In genomic region chr5:50034900-50035514, GRCm38 (mm10) we compare ENCODE assay signal across 18 mouse cellular contexts. TPM values are rescaled to one million over a fixed set of nuclear protein-coding genes. Genes with fewer than 3 reads are reported as not detected.
DNase-seq lines count a peak whose midpoint lies in the region; ATAC-seq lines count a peak whose summit lies in the region.
"Had no signal": no experiment of that assay in that cellular context is flagged by ENCODE, and none has a peak within 500 bp of the region (broad histone marks: within the 10 kb centered on the region; RNA-seq: fewer than 3 reads in every experiment).

No protein-coding gene starts in this region.

- no peak for ATAC-seq in heart, embryonic 16.5 days (replicated peaks; ENCODE audit: extremely low read depth, insufficient read depth, low FRiP score)
- no peak for ATAC-seq in heart, embryonic 12.5 days (ENCODE audit: insufficient number of reproducible peaks, low FRiP score)
- peak; percentile 25; the same call in 1 of the 2 replicates for ATAC-seq in granulocyte monocyte progenitor cell, adult 5-6 weeks (replicated peaks; ENCODE audit: poor library complexity, severe bottlenecking)
- ATAC-seq: CD4-positive, CD25-positive, alpha-beta regulatory T cell, adult 4 months; lung, postnatal 0 days had no signal

- H3K27ac ChIP-seq in heart, embryonic 16.5 days (ENCODE audit: low read length) = peak overlapping the region; percentile 84
- no peak overlapping the region for H3K27ac ChIP-seq in heart, embryonic 12.5 days (ENCODE audit: poor library complexity, severe bottlenecking)
- H3K27ac ChIP-seq: hindbrain, embryonic 13.5 days; intestine, embryonic 15.5 days; left cerebral cortex, adult 2 months; limb, embryonic 10.5 days; liver, embryonic 14.5 days had no signal

- no peaks in the 10 kb centered on the region for H3K27me3 ChIP-seq in heart, embryonic 16.5 days (ENCODE audit: control insufficient read depth, insufficient read depth, low read length)
- no peaks in the 10 kb centered on the region for H3K27me3 ChIP-seq in heart, embryonic 12.5 days (replicated peaks)
- H3K27me3 ChIP-seq: hindbrain, embryonic 13.5 days; intestine, embryonic 15.5 days had no signal

- peak; percentile 46 for DNase-seq in kidney, adult 18-20 months
- peak; percentile 40 for DNase-seq in kidney, postnatal 10 days
- no peak for DNase-seq in thymus, postnatal 10 days (ENCODE audit: low spot score in 2 of 2)
- no peak for DNase-seq in embryo, embryonic 11 days
- DNase-seq: thymus, postnatal 4 days had no signal

- no peak overlapping the region for H3K4me2 ChIP-seq in heart, embryonic 16.5 days (ENCODE audit: low read depth, low read length)
- no peak overlapping the region for H3K4me2 ChIP-seq in heart, embryonic 12.5 days
- H3K4me2 ChIP-seq: hindbrain, embryonic 13.5 days; intestine, embryonic 15.5 days; midbrain, embryonic 11.5 days had no signal

- H3K4me1 ChIP-seq in heart, embryonic 16.5 days (ENCODE audit: control insufficient read depth, insufficient read depth, low read length) = peaks cover 49% of the 10 kb centered on the region
- peaks cover 40% of the 10 kb centered on the region for H3K4me1 ChIP-seq in heart, embryonic 12.5 days (replicated peaks)

- H3K36me3 ChIP-seq in heart, embryonic 16.5 days (ENCODE audit: control insufficient read depth, insufficient read depth) = no peaks in the 10 kb centered on the region
- no peaks in the 10 kb centered on the region for H3K36me3 ChIP-seq in heart, embryonic 12.5 days
- H3K36me3 ChIP-seq: G1E; hindbrain, embryonic 13.5 days; intestine, embryonic 15.5 days had no signal

- WGBS in heart, embryonic 16.5 days = 86% methylated on average over 8 of the region's 8 CpGs
- 84% methylated on average over 8 of the region's 8 CpGs for WGBS in heart, embryonic 12.5 days

- no peak overlapping the region for H3K9ac ChIP-seq in heart, embryonic 16.5 days (ENCODE audit: low read length)
- H3K9ac ChIP-seq in heart, embryonic 12.5 days = no peak overlapping the region
- H3K9ac ChIP-seq: hindbrain, embryonic 13.5 days; intestine, embryonic 15.5 days; liver, embryonic 14.5 days had no signal

- no peak overlapping the region for H3K4me3 ChIP-seq in heart, embryonic 16.5 days (ENCODE audit: low read length)
- no peak overlapping the region for H3K4me3 ChIP-seq in heart, embryonic 12.5 days
- H3K4me3 ChIP-seq: gastrocnemius, adult 2 months; hindbrain, embryonic 13.5 days; intestine, embryonic 15.5 days; left cerebral cortex, adult 2 months; limb, embryonic 10.5 days had no signal

- H3K9me3 ChIP-seq in heart, embryonic 16.5 days (replicated peaks; ENCODE audit: control insufficient read depth, low read length) = no peaks in the 10 kb centered on the region
- H3K9me3 ChIP-seq in heart, embryonic 12.5 days (replicated peaks) = no peaks in the 10 kb centered on the region
- H3K9me3 ChIP-seq: G1E; hindbrain, embryonic 13.5 days; intestine, embryonic 15.5 days; limb, embryonic 10.5 days had no signal

RNA-seq across cellular contexts. Expression of gene Adgra3, which starts 23.8 kb away (rescaled TPM):
- 9.8 and 14.5 TPM in 2 replicates for polyA plus RNA-seq in heart, embryonic 16.5 days (2015; fragmentation: Nextera tagmentation; extraction: Ambion mirVana)
- polyA plus RNA-seq in heart, embryonic 12.5 days (2016; fragmentation: Nextera tagmentation; extraction: Ambion mirVana) = 25.1 and 28.1 TPM in 2 replicates
- 6.0 and 7.6 TPM in 2 replicates for total RNA-seq in granulocyte monocyte progenitor cell, adult 5-6 weeks (2014; fragmentation: Nextera tagmentation)
- total RNA-seq in granulocyte monocyte progenitor cell, adult 5-6 weeks (2017) = 5.5 and 43.9 TPM in 2 replicates
- polyA plus RNA-seq: CD4-positive, CD25-positive, alpha-beta regulatory T cell, adult 4 months; G1E had no signal

Comparison
In these comparisons a context has a peak if more than half of its experiments do, and no peak if none do; other contexts are left out.
1. DNase-seq: peak in kidney, adult 18-20 months (single experiment) and kidney, postnatal 10 days (single experiment); none in thymus, postnatal 10 days (0 of 2) and embryo, embryonic 11 days (single experiment).